Mouse (Mus musculus) kidney, adult 2 months (tissue): ENCODE results near the gene Setd1b.

Source experiments
- CTCF ChIP-seq: fragments of 200-500 bp; conservative IDR thresholded peaks from 2 replicates; pipeline ENCODE4 v1.5.1; 2011; ENCODE audit warnings: low read depth, mild to moderate bottlenecking, control low read depth, low read length, moderate library complexity, mixed read lengths; ENCODE audit not compliant: insufficient read depth, insufficient read length
- POLR2A ChIP-seq: fragments of 200-500 bp; IDR thresholded peaks from one replicate; pipeline ENCODE4 v1.6.1; 2011; ENCODE audit warnings: low read depth, low read length, control low read depth

DNA sequence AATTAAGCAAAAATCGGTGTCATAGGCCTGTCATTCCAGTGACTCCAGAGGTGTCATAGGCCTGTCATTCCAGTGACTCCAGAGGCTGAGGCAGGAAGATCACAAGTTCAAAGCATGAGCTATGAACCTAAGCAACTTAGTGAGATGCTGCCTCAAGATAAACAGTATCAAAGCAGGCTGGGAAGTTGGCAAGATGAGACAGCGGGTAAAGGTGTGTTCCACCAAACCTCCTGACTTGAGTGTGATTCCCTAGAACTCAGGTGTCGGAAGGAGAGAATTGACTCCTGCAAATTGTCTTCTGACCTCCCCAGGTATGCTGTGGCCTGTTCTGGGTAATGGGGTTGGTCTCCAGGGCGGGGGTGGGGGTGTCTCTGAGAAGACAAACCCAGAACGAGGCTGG, 27.3 kb downstream of the Setd1b start, which contains the start of gene Psmd9:
- TF ChIP-seq POLR2A (no peak), CTCF (no peak)
